Mouse (Mus musculus) MEL (cell line): Measurements from ENCODE around the gene G6pc3. TPM values are rescaled to one million over a fixed set of nuclear protein-coding genes. Genes with fewer than 3 reads are reported as not detected.
A peak's percentile ranks its signal among the peaks of the same experiment; 100 is the strongest.

ENCODE experiments used
- DNase-seq: peaks from one replicate; pipeline ENCODE4 v3.0.0; 2011; ENCODE audit warnings: low read depth, low spot score
- H3K27ac ChIP-seq: 2 replicates; pipeline ENCODE4 v1.5.1; 2012; ENCODE audit warnings: low read depth, mild to moderate bottlenecking, control low read depth, low read length, moderate library complexity; ENCODE audit not compliant: control insufficient read depth
- H3K27me3 ChIP-seq, 2 experiments: fragments of 150-350 bp in 1 of 2; sonication (generic) in 1 of 2; 2 replicates each; pipeline ENCODE4 v1.6.1; 2012; ENCODE audit warnings: low read length in 2 of 2, mild to moderate bottlenecking in 2 of 2, improper control_type of control experiment in 1 of 2, moderate library complexity in 1 of 2; ENCODE audit not compliant: insufficient read depth in 2 of 2, control insufficient read depth in 1 of 2
- H3K36me3 ChIP-seq, 2 experiments: 2 replicates each; pipeline ENCODE4 v1.6.1; 2012 to 2014; ENCODE audit warnings: low read length in 2 of 2, improper control_type of control experiment in 1 of 2, inconsistent platforms in 1 of 2, mild to moderate bottlenecking in 1 of 2; ENCODE audit not compliant: insufficient read depth in 2 of 2, control insufficient read depth in 1 of 2
- H3K4me1 ChIP-seq, 2 experiments: fragments of 150-350 bp in 1 of 2; sonication (generic) in 1 of 2; 2 replicates each; pipeline ENCODE4 v1.6.1; 2012; ENCODE audit warnings: low read length in 2 of 2, improper control_type of control experiment in 1 of 2, mild to moderate bottlenecking in 1 of 2; ENCODE audit not compliant: insufficient read depth in 2 of 2, control insufficient read depth in 1 of 2
- H3K4me3 ChIP-seq, 2 experiments: fragments of 150-350 bp in 1 of 2; sonication (generic) in 1 of 2; 2 replicates each; pipeline ENCODE4 v1.5.1; 2012; ENCODE audit warnings: low read depth in 2 of 2, low read length in 2 of 2, mild to moderate bottlenecking in 2 of 2, moderate library complexity in 2 of 2, control low read depth in 1 of 2, improper control_type of control experiment in 1 of 2; ENCODE audit not compliant: control insufficient read depth in 1 of 2, insufficient read depth in 1 of 2
- H3K79me2 ChIP-seq: 2 replicates; pipeline ENCODE4 v1.6.1; 2012; ENCODE audit warnings: mild to moderate bottlenecking, low read length, moderate library complexity; ENCODE audit not compliant: control insufficient read depth, poor library complexity, insufficient read depth
- H3K9ac ChIP-seq: 2 replicates; pipeline ENCODE4 v1.6.1; 2012; ENCODE audit warnings: low read depth, mild to moderate bottlenecking, control low read depth, low read length, moderate library complexity; ENCODE audit not compliant: control insufficient read depth, poor library complexity, severe bottlenecking
- H3K9me3 ChIP-seq: fragments of 150-350 bp; sonication (generic); replicated peaks from 2 replicates; pipeline ENCODE4 v1.6.1; 2012; ENCODE audit warnings: mild to moderate bottlenecking, low read length, improper control_type of control experiment, moderate library complexity; ENCODE audit not compliant: insufficient read depth
- BHLHE40 ChIP-seq: IDR thresholded peaks from 2 replicates; pipeline ENCODE4 v1.6.1; 2012; ENCODE audit warnings: low read depth, mild to moderate bottlenecking, inconsistent platforms, low read length, improper control_type of control experiment, borderline replicate concordance
- CHD1 ChIP-seq: IDR thresholded peaks from 2 replicates; pipeline ENCODE4 v1.6.1; 2012; ENCODE audit warnings: low read depth, mild to moderate bottlenecking, inconsistent platforms, low read length, improper control_type of control experiment
- CHD2 ChIP-seq: IDR thresholded peaks from 2 replicates; pipeline ENCODE4 v1.6.1; 2011; ENCODE audit warnings: low read length, improper control_type of control experiment
- CTCF ChIP-seq, 3 experiments: IDR thresholded peaks in 2 of 3; conservative IDR thresholded peaks in 1 of 3; 2 replicates each; pipeline ENCODE4 v1.5.1; 2011 to 2012; ENCODE audit warnings: low read length in 3 of 3, low read depth in 2 of 3, mild to moderate bottlenecking in 2 of 3, improper control_type of control experiment in 1 of 3, inconsistent platforms in 1 of 3, mixed read lengths in 1 of 3, moderate library complexity in 1 of 3; ENCODE audit not compliant: control insufficient read depth in 1 of 3, insufficient read depth in 1 of 3, poor library complexity in 1 of 3, severe bottlenecking in 1 of 3
- E2F4 ChIP-seq: IDR thresholded peaks from 2 replicates; pipeline ENCODE4 v1.6.1; 2011; ENCODE audit warnings: low read depth, low read length, improper control_type of control experiment, borderline replicate concordance
- ELF1 ChIP-seq: IDR thresholded peaks from 2 replicates; pipeline ENCODE4 v1.6.1; 2014; ENCODE audit warnings: low read depth, mild to moderate bottlenecking, inconsistent platforms, low read length, improper control_type of control experiment, moderate library complexity
- EP300 ChIP-seq, 2 experiments: IDR thresholded peaks; 2 replicates each; pipeline ENCODE4 v1.6.1; 2011; ENCODE audit warnings: improper control_type of control experiment in 2 of 2, low read length in 2 of 2, low read depth in 1 of 2, mild to moderate bottlenecking in 1 of 2
- ETS1 ChIP-seq: IDR thresholded peaks from 2 replicates; pipeline ENCODE4 v1.6.1; 2012; ENCODE audit warnings: low read depth, mild to moderate bottlenecking, inconsistent platforms, low read length, improper control_type of control experiment, moderate library complexity
- GABPA ChIP-seq: IDR thresholded peaks from 2 replicates; pipeline ENCODE4 v1.6.1; 2012; ENCODE audit warnings: low read depth, mild to moderate bottlenecking, inconsistent platforms, low read length, improper control_type of control experiment, moderate library complexity
- GATA1 ChIP-seq: IDR thresholded peaks from 2 replicates; pipeline ENCODE4 v1.6.1; 2011; ENCODE audit warnings: low read depth, low read length, improper control_type of control experiment
- HCFC1 ChIP-seq: IDR thresholded peaks from 2 replicates; pipeline ENCODE4 v1.6.1; 2012; ENCODE audit warnings: low read depth, mild to moderate bottlenecking, inconsistent platforms, low read length, improper control_type of control experiment, moderate library complexity
- MAFK ChIP-seq: IDR thresholded peaks from 2 replicates; pipeline ENCODE4 v1.6.1; 2011; ENCODE audit warnings: low read depth, mild to moderate bottlenecking, low read length, improper control_type of control experiment, borderline replicate concordance
- MAX ChIP-seq: IDR thresholded peaks from 2 replicates; pipeline ENCODE4 v1.6.1; 2011; ENCODE audit warnings: low read length, improper control_type of control experiment
- MAZ ChIP-seq: IDR thresholded peaks from 2 replicates; pipeline ENCODE4 v1.6.1; 2012; ENCODE audit warnings: low read depth, mild to moderate bottlenecking, inconsistent platforms, low read length, improper control_type of control experiment
- MEF2A ChIP-seq: IDR thresholded peaks from 2 replicates; pipeline ENCODE4 v1.6.1; 2014; ENCODE audit warnings: low read depth, mild to moderate bottlenecking, inconsistent platforms, low read length, improper control_type of control experiment; ENCODE audit not compliant: poor library complexity, insufficient replicate concordance, severe bottlenecking; ENCODE audit errors: extremely low read depth
- MXI1 ChIP-seq: IDR thresholded peaks from 2 replicates; pipeline ENCODE4 v1.6.1; 2011; ENCODE audit warnings: mild to moderate bottlenecking, low read depth, low read length, improper control_type of control experiment
- MYB ChIP-seq: IDR thresholded peaks from 2 replicates; pipeline ENCODE4 v1.6.1; 2011; ENCODE audit warnings: mild to moderate bottlenecking, low read depth, low read length, improper control_type of control experiment
- MYC ChIP-seq: IDR thresholded peaks from 2 replicates; pipeline ENCODE4 v1.6.1; 2011; ENCODE audit warnings: low read depth, mild to moderate bottlenecking, low read length, improper control_type of control experiment, moderate library complexity
- NELFE ChIP-seq: IDR thresholded peaks from 2 replicates; pipeline ENCODE4 v1.6.1; 2011; ENCODE audit warnings: low read depth, low read length, improper control_type of control experiment
- NRF1 ChIP-seq: IDR thresholded peaks from 2 replicates; pipeline ENCODE4 v1.6.1; 2014; ENCODE audit warnings: low read depth, mild to moderate bottlenecking, inconsistent platforms, low read length, improper control_type of control experiment, moderate library complexity; ENCODE audit not compliant: poor library complexity, insufficient read depth, severe bottlenecking
- POLR2AphosphoS2 ChIP-seq: IDR thresholded peaks from 2 replicates; pipeline ENCODE4 v1.6.1; 2011; ENCODE audit warnings: low read length, improper control_type of control experiment
- POLR2AphosphoS5 ChIP-seq: IDR thresholded peaks from 2 replicates; pipeline ENCODE4 v1.6.1; 2012; ENCODE audit warnings: low read depth, borderline replicate concordance, mild to moderate bottlenecking, inconsistent platforms, low read length, moderate library complexity, mixed read lengths
- RCOR1 ChIP-seq: IDR thresholded peaks from 2 replicates; pipeline ENCODE4 v1.6.1; 2012; ENCODE audit warnings: low read depth, mild to moderate bottlenecking, inconsistent platforms, low read length, improper control_type of control experiment
- SIN3A ChIP-seq: IDR thresholded peaks from 2 replicates; pipeline ENCODE4 v1.6.1; 2012; ENCODE audit warnings: low read length, improper control_type of control experiment, inconsistent platforms
- SMC3 ChIP-seq: IDR thresholded peaks from 2 replicates; pipeline ENCODE4 v1.6.1; 2011; ENCODE audit warnings: low read depth, low read length, improper control_type of control experiment
- TBP ChIP-seq: IDR thresholded peaks from 2 replicates; pipeline ENCODE4 v1.8.0; 2011; ENCODE audit warnings: low read depth, low read length, improper control_type of control experiment
- TCF12 ChIP-seq: IDR thresholded peaks from 2 replicates; pipeline ENCODE4 v1.6.1; 2014; ENCODE audit warnings: low read depth, mild to moderate bottlenecking, inconsistent platforms, low read length, improper control_type of control experiment, moderate library complexity
- UBTF ChIP-seq: IDR thresholded peaks from 2 replicates; pipeline ENCODE4 v1.6.1; 2012; ENCODE audit warnings: low read depth, mild to moderate bottlenecking, inconsistent platforms, low read length, improper control_type of control experiment, moderate library complexity, borderline replicate concordance; ENCODE audit not compliant: insufficient read depth
- USF1 ChIP-seq: IDR thresholded peaks from 2 replicates; pipeline ENCODE4 v1.6.1; 2014; ENCODE audit warnings: low read depth, mild to moderate bottlenecking, inconsistent platforms, low read length, improper control_type of control experiment, moderate library complexity
- USF2 ChIP-seq, 2 experiments: IDR thresholded peaks; 2 replicates each; pipeline ENCODE4 v1.6.1; 2011 to 2012; ENCODE audit warnings: improper control_type of control experiment in 2 of 2, low read length in 2 of 2, borderline replicate concordance in 1 of 2, inconsistent platforms in 1 of 2, low read depth in 1 of 2, mild to moderate bottlenecking in 1 of 2; ENCODE audit not compliant: insufficient read depth in 1 of 2
- ZKSCAN1 ChIP-seq: IDR thresholded peaks from 2 replicates; pipeline ENCODE4 v1.6.1; 2012; ENCODE audit warnings: low read depth, mild to moderate bottlenecking, inconsistent platforms, low read length, improper control_type of control experiment, moderate library complexity
- ZMIZ1 ChIP-seq: IDR thresholded peaks from 2 replicates; pipeline ENCODE4 v1.6.1; 2012; ENCODE audit warnings: low read depth, mild to moderate bottlenecking, inconsistent platforms, low read length, improper control_type of control experiment, moderate library complexity
- ZNF384 ChIP-seq: IDR thresholded peaks from 2 replicates; pipeline ENCODE4 v1.6.1; 2012; ENCODE audit warnings: low read depth, mild to moderate bottlenecking, inconsistent platforms, low read length, improper control_type of control experiment
- polyA plus RNA-seq, 2 experiments: library from polyadenylated mRNA; stranded (reverse) in 1 of 2; unstranded in 1 of 2; fragments of >175 nt in 1 of 2; fragments of >200 nt in 1 of 2; gene quantifications; 2 replicates each; pipeline versions ENCODE4 v1.2.1 to v1.2.4; 2012; ENCODE audit warnings: low replicate concordance in 2 of 2, low read depth in 1 of 2; ENCODE audit not compliant: insufficient read length in 2 of 2, insufficient read depth in 1 of 2, missing spikeins in 1 of 2
- total RNA-seq: library from RNA; depleted of rRNA; stranded (reverse); fragments of 300-350 nt; gene quantifications from 2 replicates; pipeline ENCODE4 v1.2.3, GENCODE M21; 2012; rRNA removed

G6pc3 gene
- total RNA-seq (46.4 and 48.9 TPM in 2 replicates), polyA plus RNA-seq (100 to 1,000 TPM in 1 of 2 experiments, not detected in 1; 104 TPM)

GRCm38 (mm10) chr11:102189461-102190436, at the start of gene G6pc3:
Gene G6pc3, plus strand, starts transcription at chr11:102189620.
- H3K79me2 ChIP-seq: peaks cover 18% of the 10 kb centered on the region
- peak within 1 kb of the TSS; percentile 92 for H3K9ac ChIP-seq
- DNase-seq: peak; percentile 97
- peak within 1 kb of the TSS; percentile 75 to 88 for H3K4me3 ChIP-seq
- peaks cover 9 to 39% of the 10 kb centered on the region in 2 experiments for H3K4me1 ChIP-seq
- H3K36me3 ChIP-seq: peaks cover 0 to 43% of the 10 kb centered on the region in 2 experiments; a peak in 2 of 4 replicates
- no peaks in the 10 kb centered on the region for H3K9me3 ChIP-seq
- H3K27me3 ChIP-seq: no peaks in the 10 kb centered on the region
- H3K27ac ChIP-seq: peak within 1 kb of the TSS; percentile 90
- TF ChIP-seq HCFC1 (peak; percentile 93), NRF1 (peak; percentile 50; the same call in 1 of the 2 replicates), ZKSCAN1 (no peak), ELF1 (peak; percentile 96), GATA1 (no peak), SMC3 (no peak), POLR2AphosphoS2 (peak; percentile 44; the same call in 1 of the 2 replicates), CTCF (IDR thresholded peaks at IDR 0.05 in 2 of 3, conservative IDR thresholded peaks at IDR 0.05 in 1 of 3; ENCODE audit: control insufficient read depth in 1 of 3, insufficient read depth in 1 of 3, low read depth in 2 of 3, low read length in 3 of 3, poor library complexity in 1 of 3, severe bottlenecking in 1 of 3) (no peak), ETS1 (peak; percentile 81), ZMIZ1 (peak; percentile 44), MXI1 (peak; percentile 100), UBTF (0 out of 2 replicates have a peak, but pooled peaks have one; percentile 34), E2F4 (no peak; the same call in 1 of the 2 replicates), EP300 (IDR thresholded peaks at IDR 0.05; ENCODE audit: low read depth in 1 of 2, low read length in 2 of 2) (no peak; a peak in 1 of 4 replicates), MEF2A (no peak), TBP (peak; percentile 62), GABPA (no peak), NELFE (peak; percentile 84), TCF12 (peak; percentile 71), MYC (peak; percentile 100), CHD1 (no peak), USF1 (peak; percentile 97), SIN3A (peak; percentile 99), POLR2AphosphoS5 (no peak), BHLHE40 (peak; percentile 62; the same call in 1 of the 2 replicates), USF2 (IDR thresholded peaks at IDR 0.05; ENCODE audit: borderline replicate concordance in 1 of 2, insufficient read depth in 1 of 2, low read depth in 1 of 2, low read length in 2 of 2) (peak; percentile 50 to 90; a peak in 3 of 4 replicates), MYB (no peak; the same call in 1 of the 2 replicates), MAFK (no peak), CHD2 (no peak; the same call in 1 of the 2 replicates), MAZ (peak; percentile 83; the same call in 1 of the 2 replicates), RCOR1 (no peak), ZNF384 (no peak), MAX (peak; percentile 100)
